Mouse (Mus musculus) layer of hippocampus, postnatal 14 days (tissue): ENCODE measurements around the gene Pik3c2g. TPM values are rescaled to one million over a fixed set of nuclear protein-coding genes. Genes with fewer than 3 reads are reported as not detected.
A peak's percentile ranks its signal among the peaks of the same experiment; 100 is the strongest.

Source experiments
- DNase-seq, 2 experiments: peaks; one replicate each; pipeline ENCODE4 v3.0.0; 2021 to 2022; ENCODE audit warnings: low spot score in 2 of 2, mixed read lengths in 1 of 2
- total RNA-seq, 2 experiments: library from RNA; stranded (reverse); gene quantifications; 2 replicates each; pipeline ENCODE4 v1.2.3; 2021

Pik3c2g gene
- total RNA-seq, 2 experiments from 2014 or later = 0.21 TPM; not detected in 1

GRCm38 (mm10) chr6:139735708-139736626 is 148.9 kb downstream of the Pik3c2g start:
- no peak for DNase-seq

- DNase-seq = no peak
Measured at GRCm38 (mm10) chr6:139738350-139738749, 151.3 kb downstream of the Pik3c2g start.

- no peak for DNase-seq
Measured at GRCm38 (mm10) chr6:139742693-139743432, 155.8 kb downstream of the Pik3c2g start.

GRCm38 (mm10) chr6:139746758-139747479 is 159.9 kb downstream of the Pik3c2g start:
- no peak for DNase-seq

GRCm38 (mm10) chr6:139748091-139748771 is 161.2 kb downstream of the Pik3c2g start:
- no peak for DNase-seq

GRCm38 (mm10) chr6:139750599-139750998 is 163.6 kb downstream of the Pik3c2g start:
- no peak for DNase-seq

- peak in 1 of 2 experiments; percentile 7 for DNase-seq
Measured at GRCm38 (mm10) chr6:139751022-139751421, 164.0 kb downstream of the Pik3c2g start.

GRCm38 (mm10) chr6:139757876-139758275 is 170.9 kb downstream of the Pik3c2g start:
- DNase-seq = no peak

GRCm38 (mm10) chr6:139760978-139761377 is 174.0 kb downstream of the Pik3c2g start:
- peak in 1 of 2 experiments; percentile 13 for DNase-seq

GRCm38 (mm10) chr6:139764398-139764797 is 177.4 kb downstream of the Pik3c2g start:
- no peak for DNase-seq

GRCm38 (mm10) chr6:139769744-139770473 is 182.9 kb downstream of the Pik3c2g start:
- DNase-seq = no peak

GRCm38 (mm10) chr6:139770535-139770934 is 183.5 kb downstream of the Pik3c2g start:
- no peak for DNase-seq

- DNase-seq = no peak
Measured at GRCm38 (mm10) chr6:139777576-139778282, 190.7 kb downstream of the Pik3c2g start.

GRCm38 (mm10) chr6:139780028-139780427 is 193.0 kb downstream of the Pik3c2g start:
- DNase-seq = no peak

- DNase-seq = no peak
Measured at GRCm38 (mm10) chr6:139789479-139789878, 202.5 kb downstream of the Pik3c2g start.

- peak in 1 of 2 experiments; percentile 15 for DNase-seq
Measured at GRCm38 (mm10) chr6:139799541-139800226, 212.7 kb downstream of the Pik3c2g start.

- DNase-seq = no peak
Measured at GRCm38 (mm10) chr6:139821916-139822315, 234.9 kb downstream of the Pik3c2g start.

- no peak for DNase-seq
Measured at GRCm38 (mm10) chr6:139838239-139838638, 251.2 kb downstream of the Pik3c2g start.

GRCm38 (mm10) chr6:139838713-139839112 is 251.7 kb downstream of the Pik3c2g start:
- DNase-seq = peak in 1 of 2 experiments; percentile 9
